Mouse (Mus musculus): ENCODE measurements around the gene Nkain4.

Nkain4 gene

DNA sequence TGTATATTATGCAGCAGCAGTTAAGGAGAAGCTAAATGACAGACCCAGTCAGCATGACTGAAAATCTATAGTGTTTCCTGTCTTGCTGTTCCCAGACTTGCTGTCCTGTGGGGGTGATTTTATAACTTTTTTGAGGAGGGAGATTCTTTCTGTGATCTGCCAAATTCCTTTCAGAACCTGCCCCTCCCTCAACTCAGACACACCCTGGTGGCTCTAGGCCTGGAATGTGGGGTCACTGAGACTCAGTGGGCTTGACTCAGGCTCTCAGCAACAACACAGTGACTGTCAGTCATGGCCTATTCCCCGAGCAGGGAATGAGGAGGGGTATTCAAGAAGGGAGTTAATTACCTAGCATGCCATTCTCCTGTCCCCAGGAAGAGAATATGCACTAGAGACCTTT, 4.6 kb downstream of the Nkain4 start:
- DNase-seq = no peak

DNA sequence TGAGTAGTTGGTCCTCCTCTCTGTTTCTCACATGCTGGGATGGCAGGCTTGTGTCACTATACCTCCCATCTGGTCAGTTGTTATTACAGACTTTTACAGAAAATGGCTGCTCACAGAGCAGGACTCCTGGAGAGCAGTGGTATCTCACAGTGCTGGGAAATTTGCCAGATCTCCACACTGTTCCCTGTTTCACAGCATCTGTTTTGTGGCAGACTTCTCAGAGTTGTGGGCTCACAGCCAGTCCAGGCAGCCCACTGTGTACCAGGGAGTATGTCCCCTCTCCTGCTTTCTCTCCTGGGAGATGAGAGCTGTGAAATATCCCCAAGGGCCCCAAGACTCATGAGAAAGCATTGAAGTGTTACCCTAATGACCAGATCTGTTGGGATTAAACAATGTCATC, 12.6 kb downstream of the Nkain4 start:
- no peak for DNase-seq

DNA sequence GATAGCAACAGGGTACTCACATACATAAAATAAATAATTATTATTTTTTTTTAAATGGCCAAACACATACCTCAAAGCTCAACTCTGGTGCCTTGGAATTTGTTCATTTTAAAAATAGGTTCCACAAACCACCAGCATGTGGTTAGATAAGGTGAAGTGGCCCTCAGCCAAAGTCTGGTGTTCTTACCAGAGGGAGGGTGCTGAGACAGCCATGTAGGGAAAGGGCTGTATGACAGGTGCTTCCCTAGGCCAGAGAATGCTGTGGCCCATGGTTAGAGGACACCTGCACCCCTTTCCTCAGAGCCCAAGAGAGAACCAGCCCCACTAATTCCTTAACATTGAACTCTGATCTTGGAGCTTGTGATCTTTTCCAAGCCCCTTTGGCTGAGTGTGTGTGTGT, 14.3 kb downstream of the Nkain4 start:
- DNase-seq = no peak

DNA sequence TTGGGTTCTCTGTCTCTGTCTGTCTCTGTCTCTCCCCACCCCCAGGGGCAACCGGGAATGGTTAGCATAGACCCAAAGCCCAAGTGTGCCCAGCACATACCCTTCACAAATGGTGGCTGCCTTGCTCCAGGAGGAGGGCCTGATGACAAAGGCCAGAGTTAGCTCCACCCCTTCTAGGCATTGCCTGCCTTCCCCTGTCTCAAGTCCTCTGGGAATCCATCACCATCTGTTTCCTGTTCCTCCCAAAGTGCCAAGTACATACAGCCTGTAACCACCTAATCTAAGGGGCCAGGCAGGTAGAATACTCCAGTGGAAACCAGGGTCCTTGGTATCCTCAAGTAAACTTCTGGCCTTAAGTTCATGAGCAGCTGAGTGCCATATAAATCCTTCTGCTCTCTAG, 22.1 kb downstream of the Nkain4 start:
- DNase-seq = no peak

DNA sequence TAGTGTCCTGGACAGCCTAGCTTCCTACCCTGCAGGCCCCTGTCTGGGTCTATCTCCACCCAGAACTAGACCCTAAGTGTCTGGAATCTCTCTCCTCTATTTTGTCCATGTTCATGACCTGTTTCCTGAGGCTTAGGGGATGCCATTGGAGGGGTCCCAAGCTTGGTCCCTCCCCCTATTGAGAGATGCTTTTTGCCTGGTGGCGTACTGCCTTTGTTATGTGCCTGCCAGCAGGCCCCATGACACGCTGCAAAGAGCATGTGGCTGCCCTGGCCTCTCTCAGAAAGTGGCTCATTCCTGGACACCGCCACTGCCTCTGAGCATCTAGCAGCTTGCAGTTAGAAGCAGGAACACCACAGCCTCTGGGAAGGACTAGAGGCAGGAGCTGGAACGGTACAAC, 25.8 kb downstream of the Nkain4 start, which contains the start of gene Birc7:
Birc7 (plus strand) TSS at position 301 of the 400 bp plus-strand sequence.
- no peak for DNase-seq

DNA sequence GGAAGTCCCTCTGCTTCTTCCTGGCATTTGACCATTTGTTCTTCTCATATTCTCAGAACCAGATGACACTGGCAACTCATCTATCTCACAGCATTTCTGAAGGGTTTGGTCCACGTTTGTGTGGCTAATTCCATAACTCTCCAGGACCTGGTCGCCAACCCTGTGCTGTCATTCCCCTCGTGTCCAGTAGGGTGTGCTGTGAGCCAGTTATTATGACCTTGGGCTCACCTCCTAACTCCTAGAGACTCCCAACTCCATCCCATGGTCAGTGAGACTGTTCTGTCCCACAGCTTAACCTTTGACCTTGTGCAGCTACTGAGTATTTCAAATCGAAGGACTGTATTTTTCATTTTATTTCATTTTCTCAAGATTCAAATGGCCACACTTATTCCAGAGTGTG, 29.3 kb downstream of the Nkain4 start:
- DNase-seq = peak; percentile 62 to 66

DNA sequence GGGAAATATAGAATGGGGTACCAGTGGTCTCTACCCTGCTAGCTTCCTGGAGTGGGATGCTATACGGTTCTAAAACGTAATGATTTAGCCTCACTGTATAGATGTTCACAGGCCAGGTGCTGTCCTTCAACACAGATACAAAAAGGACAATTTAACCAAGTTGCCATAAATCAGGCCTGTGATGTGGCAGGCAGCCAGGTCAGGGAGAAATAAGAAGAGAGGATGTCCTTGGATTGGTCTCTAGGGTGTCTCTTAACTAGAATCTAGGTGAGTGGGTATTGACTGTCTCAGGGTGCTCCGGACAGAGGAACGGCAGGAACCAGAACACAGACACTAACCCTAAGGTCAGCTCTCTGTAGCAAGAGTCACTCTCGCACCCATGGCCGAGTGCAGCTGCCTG, 31.8 kb downstream of the Nkain4 start:
- no peak for DNase-seq

DNA sequence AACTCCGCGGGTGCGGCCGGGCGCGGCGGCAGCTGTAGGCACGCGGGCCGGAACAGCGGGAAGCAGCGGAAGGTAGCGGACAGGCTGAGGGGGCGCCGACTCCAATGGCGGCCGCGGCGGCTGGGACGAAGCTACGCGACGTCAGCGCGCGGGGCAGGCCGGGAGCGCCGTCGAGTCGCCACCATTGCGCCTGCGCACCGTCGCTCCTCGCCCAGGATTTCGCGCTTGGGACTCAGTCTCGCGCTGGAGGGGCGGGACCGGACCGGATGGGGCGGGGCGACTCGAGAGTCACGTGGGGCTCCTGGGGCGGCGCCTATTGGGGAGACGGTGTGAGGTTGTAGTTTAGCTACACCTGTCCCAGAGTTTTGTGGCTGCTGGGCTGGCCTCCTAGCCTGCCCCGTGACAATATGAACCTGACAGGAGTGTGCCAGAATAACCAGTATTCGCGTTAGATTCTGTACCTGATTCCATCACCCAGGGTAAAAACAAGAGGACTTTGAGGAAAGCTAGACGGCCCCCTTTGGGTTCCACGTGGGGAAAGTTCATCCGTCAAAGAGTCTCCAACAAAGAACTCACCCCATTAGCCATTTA, 33.6 kb downstream of the Nkain4 start, which contains the start of gene Ythdf1:
Ythdf1 (minus strand) TSS at position 140 of the 591 bp plus-strand sequence.
- peak; percentile 97 to 98 for DNase-seq

DNA sequence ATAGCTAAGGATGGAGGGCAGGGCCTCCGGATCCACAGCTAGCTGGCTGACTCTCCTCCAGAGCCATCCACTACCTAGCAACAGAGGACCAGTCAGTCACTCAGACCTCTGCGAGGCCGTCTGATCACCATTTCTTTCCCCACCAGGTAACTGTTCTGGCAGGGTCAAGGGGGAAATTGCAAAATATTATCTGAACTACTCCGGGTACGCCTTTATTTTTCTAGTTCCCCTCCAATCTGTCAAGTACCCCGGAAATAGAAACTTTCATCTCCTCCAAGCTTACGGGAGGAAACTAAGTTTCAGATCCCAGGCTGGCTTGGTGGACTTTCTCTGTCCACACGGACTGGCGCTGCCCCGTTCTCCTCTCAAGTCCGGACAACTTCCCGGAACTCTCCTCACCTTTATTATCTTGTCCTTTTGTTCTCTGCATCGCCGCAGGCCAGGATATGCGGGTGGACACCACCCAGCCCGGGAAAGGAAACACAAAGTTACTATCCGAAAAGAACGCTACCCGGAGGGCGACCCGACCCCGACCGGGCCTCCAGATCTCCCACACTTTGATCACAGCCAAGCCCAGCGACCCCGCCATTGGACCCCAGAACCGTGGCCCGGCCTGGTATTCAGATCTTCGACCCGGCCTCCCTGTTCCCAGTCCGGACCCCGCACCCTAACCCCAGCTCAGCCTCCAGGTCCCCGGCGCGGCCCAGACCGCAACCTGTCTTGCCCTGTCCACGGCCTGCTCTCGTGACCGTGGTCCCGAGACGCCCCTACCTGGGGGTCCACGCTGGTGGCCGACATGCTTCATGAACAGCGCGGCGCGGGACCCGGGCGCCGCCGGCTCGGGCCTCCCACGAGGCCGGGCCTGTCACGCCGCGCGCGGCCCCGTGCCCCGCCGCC, 34.3 kb downstream of the Nkain4 start:
- peak; percentile 21 to 30 for DNase-seq

DNA sequence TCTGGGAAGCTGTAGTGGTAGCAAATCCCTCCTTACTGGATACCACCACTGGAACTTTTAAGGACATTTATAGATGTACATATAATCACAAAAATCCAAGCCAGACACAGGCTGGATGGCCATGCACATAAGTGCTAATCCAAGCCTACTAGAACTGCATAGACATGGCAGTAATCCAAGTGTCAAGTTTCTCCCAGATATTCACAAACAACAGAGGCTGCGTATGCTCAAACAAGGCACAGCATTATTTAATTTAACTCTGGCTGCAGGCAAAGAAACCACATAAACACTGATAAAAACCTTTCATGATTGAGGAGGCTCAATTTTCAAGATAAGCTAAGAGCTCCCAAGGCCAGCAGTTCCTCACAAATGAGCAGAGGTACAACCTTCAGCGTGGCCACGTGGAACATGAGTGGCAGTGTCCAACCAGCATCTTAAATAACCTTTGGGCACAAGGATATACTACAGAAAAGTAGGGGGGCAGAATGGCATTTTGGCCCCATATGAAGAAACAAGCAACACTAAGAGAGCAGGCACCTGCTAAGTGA, 38.5 kb downstream of the Nkain4 start:
- peak in 1 of 2 experiments; percentile 12 for DNase-seq

DNA sequence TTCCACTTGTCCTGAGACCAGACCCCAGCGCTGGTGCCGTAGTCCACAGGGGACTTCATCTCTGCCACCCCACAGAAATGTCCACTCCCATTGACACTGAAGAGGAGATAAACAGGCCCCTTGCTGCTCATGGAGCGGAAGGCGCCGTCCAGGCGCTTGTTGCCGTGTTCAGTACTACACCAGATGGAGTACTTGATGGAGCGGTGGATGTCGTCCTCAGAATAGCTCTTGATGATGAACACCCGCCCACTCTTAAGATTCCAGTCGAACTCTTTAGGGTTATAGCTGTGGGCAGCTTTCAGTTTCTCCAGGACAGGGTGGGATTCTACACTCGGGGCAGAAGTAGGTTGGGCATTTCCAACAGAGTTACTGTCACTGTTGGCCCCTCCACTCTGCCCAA, 43.6 kb downstream of the Nkain4 start:
- DNase-seq = peak in 1 of 2 experiments; percentile 7

DNA sequence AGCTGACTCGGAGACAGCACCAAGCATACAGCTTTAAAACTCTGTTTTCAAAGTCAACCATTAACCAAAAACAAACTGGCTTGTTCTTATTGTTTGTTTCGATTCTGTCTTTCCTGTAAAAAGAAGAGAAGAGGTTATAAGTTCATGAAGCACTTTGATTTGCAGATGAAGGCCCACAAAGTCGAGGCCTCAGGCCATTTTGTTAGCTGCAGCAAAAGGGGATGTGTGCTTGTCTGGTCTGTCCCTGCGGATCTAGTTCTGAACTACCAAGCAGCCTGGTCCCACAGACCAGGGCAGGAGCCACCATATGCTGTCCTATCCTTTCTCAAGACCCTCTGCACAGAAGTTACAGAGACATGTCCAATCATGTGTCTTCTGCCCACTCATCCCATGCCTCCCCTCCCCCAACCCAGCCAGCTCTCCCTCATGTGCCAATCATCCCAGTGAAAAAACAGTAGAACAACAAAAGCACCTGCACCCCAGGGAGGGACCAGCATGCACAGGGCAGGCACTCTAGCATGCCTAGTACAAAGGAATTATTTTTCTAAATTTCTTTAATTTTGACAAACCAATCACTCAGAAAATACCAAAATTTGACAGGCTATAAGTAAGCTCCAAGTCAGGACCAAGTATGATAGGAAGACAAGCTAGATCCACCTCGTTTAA, 48.8 kb downstream of the Nkain4 start:
- no peak for DNase-seq

DNA sequence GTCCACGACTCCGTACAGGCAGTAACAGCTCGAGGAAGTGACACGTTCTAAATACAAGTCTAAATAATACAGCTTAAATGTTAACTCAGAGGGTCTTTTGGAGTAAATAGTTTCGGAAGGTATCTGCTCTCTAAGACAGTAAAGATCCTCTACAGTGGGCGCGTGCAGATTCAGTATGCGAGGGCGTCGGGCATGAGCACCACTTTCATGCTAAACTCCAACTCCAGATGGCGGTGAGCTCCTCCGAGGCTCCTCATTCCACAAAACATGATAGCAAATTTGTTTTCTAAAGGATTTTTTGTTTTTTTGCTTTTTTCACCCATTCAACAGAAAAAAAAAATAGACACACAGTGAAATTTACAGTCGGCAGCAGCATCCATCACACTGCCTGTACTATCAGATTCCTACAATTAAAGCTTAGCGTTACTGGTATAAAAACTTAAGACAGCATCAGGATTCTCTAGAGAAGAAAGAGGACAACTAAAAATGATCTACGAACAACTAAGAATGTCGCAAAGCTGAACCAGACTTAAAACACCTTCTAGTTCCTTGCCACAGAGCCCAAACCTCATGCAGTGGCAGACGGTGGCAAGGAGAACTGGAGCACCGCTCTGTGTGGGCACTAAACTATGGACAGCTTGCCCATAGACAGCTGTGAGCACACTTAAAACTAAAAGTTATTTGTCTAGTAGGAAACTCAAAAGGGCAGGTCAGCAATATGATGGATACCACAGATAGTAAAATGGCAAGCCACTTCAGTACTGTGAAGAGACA, 49.9 kb downstream of the Nkain4 start:
- DNase-seq = no peak

DNA sequence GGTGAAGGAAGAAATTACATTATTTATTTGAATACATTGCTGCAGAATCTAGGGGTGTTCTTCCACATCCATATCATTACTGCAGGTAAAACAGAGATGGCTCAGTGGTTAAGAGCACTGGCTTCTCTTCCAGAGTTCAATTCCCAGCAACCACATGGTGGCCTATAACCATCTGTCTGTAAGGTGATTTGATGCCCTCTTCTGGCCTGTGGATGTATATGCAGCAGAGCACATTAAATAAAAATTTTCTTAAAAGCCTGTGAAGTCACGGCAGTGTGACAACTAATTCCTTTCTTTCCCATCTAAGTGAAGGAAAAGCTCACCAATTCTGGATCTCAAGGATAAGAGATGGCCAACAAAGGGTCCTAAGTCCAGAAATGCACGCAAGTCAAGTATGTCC, 52.4 kb downstream of the Nkain4 start:
- no peak for DNase-seq

DNA sequence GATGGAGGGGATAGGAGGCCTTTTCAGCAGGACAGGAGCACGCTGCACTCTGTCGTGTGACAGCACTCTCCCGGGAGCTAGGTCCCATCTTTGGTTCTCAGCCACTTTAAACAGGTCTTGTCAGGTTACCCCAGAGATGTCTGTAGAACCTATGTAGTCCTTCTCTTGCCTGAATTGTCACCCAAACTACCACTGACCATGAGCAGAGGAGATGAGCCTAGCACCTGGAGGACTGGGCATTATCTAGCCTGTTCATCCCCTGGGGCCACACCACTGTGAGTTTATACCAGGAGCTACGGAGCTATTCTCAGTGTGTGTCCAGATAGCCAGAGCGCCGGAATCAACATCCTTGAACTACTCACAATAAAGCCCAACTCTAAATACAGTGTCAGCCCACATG, 56.6 kb downstream of the Nkain4 start:
- DNase-seq = no peak

DNA sequence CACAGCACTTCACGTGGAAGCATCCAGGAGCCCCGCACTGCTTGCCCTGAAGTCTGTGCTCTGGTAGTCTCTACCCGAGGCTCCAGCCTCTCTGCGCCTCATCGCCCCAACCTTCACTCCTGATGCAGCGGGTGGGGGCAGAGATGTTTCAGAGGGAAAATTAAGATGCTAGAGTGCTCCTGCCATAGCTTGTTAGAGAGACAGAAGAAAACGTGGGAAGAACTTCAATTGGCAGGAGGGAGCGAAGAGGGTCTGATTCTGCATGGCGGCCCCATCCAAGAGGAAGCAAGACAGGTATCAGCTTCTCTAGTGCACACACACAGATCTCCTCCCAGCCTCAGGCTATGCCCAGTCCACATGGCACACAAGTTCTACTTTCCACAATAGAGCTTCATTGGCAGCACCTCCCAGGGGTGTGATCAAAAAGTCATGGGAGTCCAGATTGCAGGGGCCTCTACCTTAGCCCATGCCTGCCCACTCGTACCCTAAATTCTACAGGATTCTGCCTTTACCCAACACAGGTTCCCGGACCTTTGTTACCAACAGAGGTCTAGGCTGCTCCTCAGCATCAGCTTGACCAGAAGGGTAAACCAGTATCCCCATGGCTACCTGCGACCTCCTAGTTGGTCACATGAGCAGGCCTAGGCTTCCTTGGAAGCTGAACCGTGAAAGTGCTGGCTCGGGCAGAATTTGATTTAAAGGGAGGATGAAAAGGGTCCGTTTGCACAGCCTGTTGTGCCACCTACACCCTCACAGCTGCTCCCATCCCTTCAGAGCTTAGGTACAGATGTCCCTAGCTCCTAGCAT, 57.5 kb downstream of the Nkain4 start:
- no peak for DNase-seq

DNA sequence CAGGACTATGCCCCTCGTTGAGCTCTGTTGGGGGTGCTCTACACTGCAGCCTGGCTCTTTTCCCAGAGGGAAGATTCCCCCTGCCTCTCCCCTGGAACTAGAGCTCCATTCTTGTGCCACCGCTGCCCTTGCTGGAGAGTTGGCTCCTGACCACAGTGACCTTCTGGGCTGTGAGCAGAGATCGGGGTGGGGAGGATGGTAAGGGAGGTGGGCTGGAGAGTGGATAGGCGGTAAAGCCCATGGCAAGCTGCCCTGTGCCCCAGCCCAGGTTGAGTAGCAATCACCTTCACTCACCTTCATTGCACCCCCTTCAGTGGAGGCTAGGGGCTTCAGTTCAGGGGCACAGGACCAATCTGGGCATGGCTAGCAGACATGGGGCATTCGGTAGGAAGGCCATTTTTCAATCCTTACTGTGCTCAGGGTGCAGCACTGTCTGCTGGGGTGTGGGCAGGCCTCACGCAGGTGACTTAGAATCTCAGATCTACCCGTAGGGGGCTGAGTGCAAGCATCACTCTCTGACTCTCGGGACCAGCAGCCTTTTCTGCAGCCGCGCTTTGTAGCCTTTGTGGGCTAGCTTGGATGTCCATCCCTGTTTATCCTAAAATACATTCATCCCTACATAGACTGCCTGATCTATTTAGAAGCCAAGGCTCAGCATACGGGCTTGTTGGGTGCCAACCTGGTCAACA, 58.5 kb downstream of the Nkain4 start:
- no peak for DNase-seq

DNA sequence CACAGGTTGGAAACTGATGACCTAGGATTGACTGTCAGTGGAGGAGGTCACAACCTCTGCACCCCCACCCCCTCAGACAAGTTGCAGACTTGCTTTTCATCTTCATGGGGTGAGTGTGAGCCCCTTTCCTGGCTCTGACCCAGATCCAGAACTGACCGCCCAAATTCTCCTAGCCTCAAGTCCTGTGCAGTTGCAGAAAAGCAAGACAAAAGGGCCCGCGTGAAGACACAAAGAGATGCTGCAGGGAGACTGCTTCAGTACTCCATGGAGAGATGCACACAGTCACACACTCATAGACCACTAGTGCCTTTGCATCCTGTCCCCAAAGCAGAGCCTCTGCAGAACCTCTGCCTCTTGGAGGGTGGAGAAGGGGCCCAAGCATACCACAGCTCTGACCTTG, 59.2 kb downstream of the Nkain4 start:
- no peak for DNase-seq

DNA sequence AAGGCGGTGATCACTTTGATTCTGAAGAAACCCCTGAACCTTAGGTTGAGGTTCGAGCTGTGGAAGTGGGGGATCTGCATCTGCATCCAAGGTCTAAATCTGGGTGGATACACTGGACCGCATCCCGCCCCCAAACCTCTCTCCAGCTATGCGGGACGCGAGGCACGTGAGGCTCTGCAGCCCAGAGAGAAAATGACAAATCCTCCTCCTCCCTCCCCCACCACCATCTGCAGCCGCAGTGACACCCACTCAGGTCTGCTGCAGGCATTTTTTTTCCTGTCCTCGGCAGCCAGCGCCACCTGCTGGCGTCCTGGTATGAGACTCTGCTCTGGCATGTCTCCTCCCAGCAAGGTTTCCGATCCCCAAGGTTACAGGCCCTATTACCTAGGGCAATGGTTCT, 59.8 kb downstream of the Nkain4 start:
- DNase-seq = peak; percentile 43 to 49

DNA sequence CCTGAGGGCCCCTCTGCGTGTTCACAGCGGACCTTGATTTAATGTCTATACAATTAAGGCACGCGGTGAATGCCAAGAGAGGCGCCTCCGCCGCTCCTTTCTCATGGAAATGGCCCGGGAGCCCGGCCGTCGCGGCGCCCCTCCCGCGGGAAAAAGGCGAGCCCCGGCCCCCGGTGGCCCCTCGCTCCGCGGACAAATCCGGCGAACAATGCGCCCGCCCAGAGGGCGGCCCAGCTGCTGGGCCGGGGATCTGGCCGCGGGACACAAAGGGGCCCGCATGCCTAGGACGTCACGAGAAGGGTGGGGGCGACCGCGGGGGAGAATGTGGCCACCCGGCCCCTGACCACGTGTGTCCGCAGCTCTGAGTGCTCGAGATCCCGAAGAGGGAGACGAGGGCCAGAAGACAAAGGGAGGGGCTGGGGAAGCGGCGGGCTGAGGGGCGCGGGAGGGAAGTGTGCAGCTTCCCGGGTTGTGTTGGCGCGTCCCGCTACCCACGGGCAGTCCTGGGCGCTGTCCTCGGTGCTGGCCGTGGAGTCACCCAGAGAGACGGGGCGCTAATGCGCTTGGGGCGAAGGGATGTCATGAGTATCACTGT, 60.4 kb downstream of the Nkain4 start:
- DNase-seq = peak in 1 of 2 experiments; percentile 24

Data from lung, adult 18-20 months (tissue).